Mouse (Mus musculus) B cell, adult 2 months (primary cell): Measurements from ENCODE around the gene Tgif2.
"Not testable (repeated sequence)": the region's sequence is repeated elsewhere in the genome, so short reads cannot be mapped to it uniquely, and the experiment has no call there.

Experiments used
- DNase-seq, 2 experiments: peaks; one replicate each; pipeline ENCODE4 v3.0.0; 2022

Tgif2 gene

DNA sequence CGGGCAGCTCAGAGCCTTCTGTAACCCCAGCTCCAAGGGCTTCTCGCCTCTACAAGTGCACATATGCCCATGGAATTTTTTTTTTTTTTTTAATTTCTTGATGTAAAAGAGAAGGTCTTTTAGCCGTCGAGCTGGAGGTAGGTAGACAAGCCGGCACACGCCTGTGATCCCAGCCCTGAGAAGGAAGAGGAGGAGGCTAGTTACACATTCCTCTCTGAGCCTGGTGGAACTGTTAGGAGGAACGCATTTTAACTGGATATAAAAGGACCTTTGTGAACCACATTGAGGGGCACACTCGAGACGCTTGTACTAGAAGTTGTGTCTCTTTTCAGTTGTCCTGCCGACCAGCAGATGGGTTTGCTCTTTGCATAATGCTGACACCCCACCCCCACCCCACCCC is 4.9 kb downstream of the Tgif2 start:
- no peak for DNase-seq

DNA sequence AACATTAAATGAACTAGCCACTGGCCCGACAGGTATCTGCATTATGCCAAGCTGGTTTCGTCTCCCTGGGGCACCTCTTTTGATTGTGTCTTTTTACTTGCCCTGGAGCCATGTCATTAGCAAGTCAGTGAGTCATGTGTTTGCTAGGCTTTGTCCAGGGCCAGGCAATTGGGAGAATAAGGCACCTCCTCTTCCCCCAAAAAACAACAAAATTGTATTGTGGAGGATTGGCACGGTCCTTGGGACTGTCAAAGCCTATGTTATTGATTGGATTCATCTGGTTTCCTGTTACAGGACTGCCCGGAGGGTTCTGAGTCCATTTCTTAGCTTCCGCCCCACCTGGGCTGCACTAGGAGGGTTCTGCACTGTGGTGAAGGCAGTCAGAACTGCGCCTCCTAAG is 7.8 kb downstream of the Tgif2 start:
- DNase-seq = no peak

DNA sequence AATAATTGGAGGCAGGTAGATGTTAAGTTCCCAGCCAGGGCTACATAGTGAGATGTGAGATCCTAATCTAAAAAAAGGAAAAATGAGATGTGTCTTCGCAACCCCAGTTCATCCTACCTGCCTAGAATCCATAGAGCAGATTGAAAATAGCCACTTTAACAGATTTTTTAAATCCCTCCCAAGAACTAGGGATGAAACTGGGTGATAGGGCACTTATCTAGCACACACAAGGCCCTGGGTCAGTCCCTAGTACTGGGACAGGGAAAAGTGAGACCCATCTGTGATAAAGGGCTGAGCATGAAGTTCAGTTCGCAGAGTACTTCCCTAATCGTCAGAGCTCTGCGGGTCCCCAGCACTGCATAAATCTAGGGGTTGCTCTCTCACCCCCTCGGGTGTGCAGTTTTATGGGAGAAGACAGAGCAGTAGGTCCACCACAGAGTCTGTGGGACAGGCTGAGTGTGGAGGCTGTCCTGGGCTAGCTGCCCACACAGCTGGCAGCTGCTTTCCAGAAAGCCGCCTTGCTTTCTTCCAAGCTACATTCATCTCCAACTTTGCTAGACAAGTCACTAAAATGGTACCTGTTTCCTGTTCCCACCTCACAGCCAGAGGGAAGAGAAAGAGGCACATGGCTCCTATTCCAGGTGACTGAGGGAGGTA is 8.8 kb downstream of the Tgif2 start:
- no peak for DNase-seq

DNA sequence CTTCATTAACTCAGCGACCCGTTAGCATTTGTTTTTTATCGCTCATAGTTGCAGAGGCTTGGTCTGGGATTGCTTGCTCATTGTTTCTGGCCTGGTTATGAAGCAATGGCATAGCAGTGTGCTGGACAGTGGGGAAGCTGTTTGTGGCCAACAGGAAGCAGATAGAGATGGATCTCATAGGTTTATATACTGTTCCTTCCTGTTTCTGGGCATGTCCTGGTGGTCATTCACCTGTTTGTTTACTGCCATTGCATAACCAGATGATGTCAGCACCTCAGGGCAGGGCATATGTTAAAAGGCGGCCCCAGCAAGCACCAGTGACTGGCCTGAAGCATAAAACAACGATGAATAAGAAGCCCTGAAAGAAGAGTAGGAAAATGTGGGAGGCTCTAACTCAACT is 10.7 kb downstream of the Tgif2 start:
- no peak for DNase-seq

DNA sequence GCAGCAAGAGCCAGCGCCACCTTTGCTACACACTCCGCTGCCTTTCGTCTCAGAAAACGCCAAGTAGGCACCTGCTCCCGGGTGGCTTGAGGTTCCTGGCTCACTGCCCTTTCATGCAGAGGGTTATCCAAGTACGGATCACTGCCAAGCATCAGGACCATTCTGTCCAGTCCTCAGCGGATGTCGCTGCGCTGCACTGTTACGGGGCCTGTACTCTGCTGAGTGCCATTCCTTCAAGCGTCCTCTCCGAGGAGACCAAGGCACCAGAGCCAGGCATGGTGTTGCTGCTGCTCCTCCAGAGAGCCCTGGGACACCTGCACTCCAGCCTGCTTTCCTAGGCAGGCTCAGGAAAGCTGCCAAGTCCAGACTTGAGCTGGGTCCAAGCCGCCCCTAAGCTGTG is 13.8 kb downstream of the Tgif2 start:
- not testable (repeated sequence) for DNase-seq

DNA sequence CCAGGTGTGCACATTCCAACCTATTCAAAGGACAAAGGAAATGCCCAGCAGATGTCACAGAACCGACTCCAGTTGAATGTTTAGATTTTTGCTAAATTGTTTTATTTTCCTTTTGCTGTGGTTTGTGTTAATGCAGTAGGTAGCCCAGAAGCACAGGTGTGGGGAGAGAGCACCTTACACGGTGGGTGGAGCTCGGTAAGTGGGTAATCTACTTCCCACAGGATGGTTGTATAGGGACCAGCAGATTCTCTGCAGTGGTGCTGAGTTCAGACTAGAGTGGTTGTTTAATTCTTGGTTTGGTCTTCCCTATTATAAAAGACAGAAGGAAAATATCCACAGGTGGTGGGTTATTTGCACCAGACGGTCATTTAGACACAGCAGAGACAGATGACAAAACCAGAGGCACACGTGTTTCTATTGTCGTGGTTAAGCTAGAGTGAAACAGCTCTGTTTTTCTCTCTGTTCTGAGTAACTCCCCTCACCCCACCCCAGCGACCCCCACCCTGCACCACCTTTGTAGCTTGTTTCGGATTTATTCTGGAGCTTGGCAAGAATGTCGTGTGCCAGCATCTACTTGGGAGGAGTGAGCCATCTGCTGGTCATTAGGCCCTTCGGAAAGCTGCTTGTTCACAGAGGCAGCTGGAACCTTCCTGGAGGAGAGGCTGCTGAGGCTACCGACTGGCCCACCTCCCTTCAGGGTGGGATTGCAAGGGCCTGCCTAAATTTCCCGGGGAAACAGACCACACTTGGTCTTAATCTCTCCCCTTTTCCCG is 14.4 kb downstream of the Tgif2 start:
- DNase-seq = not testable (repeated sequence)

DNA sequence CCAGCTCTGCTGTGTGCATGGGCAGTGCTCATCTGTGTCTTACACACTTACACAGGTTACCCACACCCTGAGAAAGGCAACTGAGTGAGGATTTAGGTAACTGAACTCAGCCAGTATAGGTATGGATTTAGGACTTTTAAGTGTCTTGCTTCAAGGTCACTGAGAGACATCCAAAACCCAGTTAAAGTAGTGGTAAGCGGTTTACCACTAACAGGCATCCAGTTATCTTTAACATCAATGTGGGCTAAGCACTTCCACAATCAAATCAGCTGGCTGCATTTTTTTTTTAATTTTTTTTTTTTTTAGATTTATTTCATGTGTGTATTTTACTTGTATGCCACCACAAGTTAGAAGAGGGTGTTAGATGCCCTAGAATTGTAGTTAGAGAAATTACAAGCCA is 16.5 kb downstream of the Tgif2 start:
- no peak for DNase-seq

DNA sequence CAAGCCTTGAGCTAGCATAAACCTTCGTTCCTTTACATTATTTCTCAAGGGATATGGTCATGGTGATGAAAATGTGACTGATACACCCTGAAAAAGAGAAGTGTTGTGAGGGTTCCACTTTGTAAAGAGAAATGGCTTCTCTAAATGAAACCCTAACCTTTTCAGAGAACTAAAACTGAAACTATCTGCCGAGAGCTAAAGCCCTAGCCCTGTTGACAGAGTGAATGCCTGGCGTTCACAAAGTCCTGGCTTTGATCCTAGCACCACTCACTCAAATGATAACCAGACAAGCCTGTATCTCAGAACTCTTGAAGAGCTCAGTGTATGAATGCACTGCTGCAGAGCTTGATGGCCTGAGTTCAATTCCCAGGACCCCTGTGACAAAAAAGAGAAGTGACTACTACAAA is 17.6 kb downstream of the Tgif2 start:
- peak; percentile 50 to 57 for DNase-seq

DNA sequence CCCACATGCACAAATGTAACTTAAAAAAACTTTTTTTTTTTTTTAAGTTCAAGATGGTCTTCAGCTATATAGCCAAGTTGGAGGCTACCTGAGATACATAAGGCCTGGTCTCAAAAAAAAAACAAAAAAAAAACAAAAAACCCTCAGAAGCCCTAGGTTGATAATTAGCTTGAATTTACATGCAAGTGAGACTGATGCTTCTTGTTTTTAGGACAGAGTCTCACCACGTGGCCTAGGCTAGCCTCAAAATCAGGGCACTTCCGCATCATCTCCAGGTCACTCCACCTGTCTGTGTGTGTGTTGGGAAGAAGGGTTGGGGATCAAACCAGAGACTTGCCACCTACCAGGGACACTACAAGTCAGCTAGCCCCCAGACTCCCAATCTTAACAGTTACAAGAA is 18.0 kb downstream of the Tgif2 start, which contains the start of gene 4930518I15Rik:
Gene 4930518I15Rik, minus strand, starts transcription at position 112 of the 400 bp plus-strand sequence.
- DNase-seq = no peak

DNA sequence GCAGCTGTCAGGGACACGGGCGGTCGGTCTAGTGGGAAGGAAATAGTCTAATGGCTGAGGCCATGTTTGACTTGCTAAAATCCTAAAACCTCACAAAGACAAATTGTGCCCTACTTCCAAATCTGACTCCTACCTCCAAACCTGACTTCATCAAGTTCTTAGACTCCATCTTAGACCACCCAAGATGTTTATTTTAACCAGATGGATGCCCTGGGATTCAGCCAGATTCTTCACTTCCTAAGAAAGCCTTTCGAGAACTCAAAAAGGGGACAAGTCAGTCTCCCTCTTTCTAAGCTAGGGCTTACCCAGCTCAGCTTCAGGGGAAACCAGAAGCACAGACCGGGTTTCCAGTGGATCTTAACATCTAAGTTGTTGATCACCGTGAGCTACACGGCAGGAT is 18.9 kb downstream of the Tgif2 start:
- no peak for DNase-seq

DNA sequence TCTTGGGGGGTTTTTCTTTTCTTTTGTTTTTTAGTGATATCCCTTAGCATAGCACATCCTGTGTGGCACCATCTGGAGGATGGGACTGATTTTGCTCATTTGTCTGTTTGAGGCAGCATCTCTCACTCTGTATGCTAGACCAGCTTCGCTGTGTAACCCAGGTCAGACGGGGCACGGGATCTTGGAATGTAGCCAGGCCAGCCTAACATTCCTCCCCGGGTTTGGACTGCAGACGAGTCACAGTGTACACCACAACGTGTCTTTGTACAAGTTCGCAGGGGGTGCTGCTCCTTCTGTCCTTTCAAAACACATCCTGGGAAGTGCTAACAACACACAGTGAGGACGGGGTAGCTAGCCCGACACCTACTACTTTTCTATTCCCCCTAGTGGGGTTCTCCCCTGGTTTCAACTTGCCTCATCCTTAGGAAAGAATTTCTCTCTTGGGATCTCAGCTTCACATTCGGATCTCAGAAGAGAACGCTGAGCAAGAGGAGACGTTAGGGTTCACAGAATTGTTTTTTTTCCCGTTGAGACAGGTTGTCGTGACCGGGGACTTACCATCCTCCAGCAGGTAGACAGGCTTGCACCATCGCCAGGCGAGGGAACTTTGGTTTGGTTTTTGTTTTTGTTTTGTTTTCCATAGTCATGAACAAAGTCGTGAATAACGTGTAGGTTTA is 22.4 kb downstream of the Tgif2 start:
- peak; percentile 26 to 34 for DNase-seq

DNA sequence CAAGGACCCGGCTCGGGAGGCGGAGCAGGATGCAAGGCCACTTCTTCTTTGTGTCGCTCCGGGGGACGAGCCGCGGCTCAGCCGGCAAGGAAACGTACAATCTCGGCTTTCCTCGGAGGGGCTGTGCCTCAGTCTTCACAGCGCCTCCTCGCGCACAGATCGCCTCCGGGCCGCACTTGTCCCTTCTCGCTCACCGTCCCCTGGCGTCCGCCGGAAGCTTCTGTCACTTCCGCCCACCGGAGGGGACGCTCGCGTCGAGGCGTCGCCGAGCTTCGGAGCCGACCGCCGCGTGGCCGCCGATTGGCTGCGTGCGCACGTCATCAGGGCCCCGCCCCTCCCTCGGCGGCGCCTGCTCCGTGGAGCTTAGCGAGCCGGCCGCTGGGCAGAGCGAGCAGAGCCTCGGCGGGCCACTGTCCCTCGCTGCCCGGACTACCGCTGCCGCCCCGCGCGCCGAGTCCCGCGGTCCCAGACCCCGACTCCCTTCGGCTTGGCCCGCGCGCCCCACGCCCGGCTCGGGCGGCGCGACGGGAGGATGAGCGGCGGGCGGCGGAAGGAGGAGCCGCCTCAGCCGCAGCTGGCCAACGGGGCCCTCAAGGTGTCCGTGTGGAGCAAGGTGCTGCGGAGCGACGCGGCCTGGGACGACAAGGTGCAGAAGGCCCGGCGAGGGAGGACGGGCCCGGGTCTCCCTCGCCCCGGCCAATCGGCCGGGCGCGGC is 23.1 kb downstream of the Tgif2 start, which contains the start of gene Rab5if:
Gene Rab5if, plus strand, starts transcription at position 357 of the 715 bp plus-strand sequence.
- peak; percentile 98 for DNase-seq

DNA sequence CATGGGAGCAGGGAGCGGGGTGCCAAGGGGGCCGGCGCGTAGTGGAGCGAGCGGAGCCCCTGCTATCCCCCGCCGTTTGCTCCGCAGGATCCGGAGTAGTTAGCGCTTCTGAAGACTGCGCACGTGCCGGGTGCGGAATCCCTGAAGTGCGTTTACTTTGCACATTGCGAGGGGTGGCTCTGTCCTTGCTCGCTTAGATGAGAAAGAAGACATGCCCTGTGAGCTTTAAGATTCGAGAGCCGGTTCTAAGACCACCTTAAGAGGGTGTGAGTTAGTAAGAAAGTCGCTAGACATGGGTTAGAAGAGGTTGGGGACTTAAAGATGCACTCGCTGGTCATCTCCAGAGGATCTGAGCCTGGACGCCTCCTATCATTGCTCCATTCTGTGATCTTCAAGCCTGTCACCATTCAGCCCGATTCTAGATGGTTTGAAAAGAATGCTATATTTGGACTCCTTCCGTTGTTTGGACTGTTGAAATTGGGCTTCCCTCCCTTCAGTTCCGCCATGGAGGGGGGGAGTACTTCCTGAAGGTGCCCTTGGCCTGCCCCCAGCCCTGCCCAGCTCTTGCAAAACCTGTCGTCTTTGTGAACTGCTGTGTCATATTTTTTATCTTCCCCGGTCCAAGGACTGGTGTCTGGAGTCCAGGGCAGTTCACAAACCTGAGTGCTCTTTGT is 23.8 kb downstream of the Tgif2 start:
- peak; percentile 32 to 34 for DNase-seq

DNA sequence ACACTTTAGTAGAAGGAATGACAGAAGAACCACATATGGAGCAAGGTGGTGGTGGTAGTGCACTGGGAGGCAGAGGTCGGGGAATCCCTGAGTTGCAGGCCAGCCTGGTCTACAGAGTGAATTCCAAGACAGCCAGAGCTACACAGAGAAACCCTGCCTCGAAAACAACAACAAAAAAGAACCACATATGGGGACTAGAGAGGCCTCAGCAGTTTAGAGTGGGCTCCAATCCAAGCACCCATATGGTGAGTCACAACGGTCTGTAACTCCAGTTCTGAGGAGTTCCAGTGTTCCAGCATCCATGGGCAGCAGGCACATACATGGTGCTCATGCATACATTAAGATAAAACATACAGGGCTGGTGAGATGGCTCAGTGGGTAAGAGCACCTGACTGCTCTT is 24.7 kb downstream of the Tgif2 start:
- DNase-seq = no peak

DNA sequence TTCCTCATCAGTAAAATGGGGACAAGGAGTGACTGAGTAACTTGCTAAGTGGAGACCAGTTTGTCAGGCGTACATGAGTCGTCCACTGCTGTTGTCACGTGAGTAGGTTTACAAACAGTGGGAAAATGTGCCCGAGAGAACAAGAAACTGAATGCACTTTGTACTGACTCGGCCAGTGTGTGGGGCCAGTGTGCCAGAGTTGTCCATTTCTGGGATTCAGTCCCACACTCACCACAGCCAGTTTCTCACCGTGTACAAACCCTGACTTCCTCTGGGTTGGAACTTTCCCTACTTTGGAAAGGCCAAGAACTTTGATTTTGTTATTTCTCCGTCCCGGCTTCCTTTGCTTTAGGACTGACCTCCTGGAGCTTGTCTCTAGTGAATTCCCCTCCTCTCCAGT is 29.2 kb downstream of the Tgif2 start:
- no peak for DNase-seq

DNA sequence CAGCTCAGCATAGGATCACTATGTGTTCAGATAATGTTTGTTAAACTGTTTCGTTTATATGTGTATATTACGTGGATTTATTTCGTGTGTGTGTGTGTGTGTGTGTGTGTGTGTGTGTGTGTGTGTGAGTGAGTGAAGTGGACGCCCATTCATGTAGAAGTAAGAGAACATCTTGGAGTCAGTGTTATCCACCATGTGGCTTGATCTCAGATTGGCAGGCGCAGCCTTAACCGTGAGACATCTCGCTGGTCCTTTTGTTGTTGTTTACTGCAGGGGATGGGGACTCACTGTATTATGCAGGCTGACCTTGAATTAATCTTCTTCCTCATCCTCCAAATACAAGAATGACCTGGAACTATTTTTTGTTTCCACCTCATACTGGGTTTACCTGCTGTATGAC is 29.7 kb downstream of the Tgif2 start:
- no peak for DNase-seq

DNA sequence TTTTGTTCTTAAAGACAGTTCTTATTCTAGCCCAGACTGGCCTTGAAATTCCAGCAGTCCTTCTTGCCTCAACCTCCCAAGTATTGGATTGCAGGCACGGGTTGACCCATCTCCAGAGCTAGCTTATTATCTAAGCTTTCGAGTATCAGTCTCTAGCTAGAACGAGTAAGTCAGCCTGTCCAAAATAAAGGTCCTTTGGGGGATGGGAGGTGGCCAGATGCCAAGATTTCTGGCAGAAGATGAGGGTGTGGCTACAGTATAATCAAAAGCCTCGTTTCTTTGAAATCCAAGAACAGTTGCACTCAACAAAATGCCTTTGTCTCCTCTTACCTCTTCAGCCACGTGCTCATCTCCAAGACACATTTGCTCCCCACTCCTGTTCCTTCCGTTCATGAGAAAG is 30.7 kb downstream of the Tgif2 start:
- DNase-seq = no peak

DNA sequence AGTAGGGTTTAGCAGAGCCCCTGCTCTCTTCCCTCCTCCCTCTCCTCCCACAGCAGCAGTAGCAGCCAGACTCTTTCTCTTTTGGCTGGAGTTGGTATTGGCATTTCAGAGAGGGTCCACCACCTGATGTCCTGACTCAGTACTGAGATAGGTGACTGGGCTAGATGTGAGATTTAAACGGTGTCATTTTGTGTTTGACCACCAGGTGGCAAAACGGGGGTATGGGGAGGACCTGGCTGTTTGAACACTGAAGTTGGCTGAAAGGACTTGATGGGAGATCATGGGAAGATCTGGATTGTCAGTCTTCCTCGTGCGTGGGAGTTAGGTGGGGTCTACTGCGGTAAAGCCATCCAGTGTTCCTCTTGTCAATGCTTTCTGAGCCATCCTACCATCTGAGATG is 33.8 kb downstream of the Tgif2 start:
- DNase-seq = peak; percentile 68 to 74

DNA sequence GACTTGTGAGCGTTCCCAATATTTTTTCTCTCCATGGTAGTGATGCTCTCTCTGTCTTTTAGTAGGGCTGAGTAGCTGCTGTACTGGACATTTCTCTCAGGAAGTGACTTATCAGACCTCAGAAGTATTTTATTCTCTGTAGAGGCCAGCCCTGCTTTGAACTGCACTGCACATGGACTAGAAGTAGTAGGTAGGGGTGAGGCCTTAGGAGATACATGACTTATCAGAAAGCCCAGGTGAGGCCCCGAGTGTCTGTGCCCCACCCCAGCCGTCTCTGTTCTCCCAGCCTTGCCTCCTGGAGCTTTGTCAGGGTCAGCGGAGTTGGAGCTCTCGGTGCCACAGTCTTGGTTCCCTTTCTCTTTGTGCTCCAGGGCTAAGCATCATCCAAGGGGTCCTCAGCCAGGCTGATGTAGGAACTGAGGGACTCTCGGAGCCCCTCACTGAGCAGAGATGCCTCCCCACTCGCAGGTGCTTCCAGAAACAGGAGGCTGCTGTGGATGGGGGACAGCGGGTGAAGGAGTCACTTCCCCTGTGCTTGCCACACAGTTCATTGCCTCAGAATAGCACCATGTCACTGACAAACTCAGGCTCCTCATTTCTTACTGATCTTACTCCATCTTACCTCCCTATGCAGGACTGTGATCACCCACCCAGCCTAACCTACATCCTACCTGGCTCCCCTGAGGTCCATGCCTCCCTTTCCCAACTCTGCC is 34.4 kb downstream of the Tgif2 start:
- DNase-seq = no peak

DNA sequence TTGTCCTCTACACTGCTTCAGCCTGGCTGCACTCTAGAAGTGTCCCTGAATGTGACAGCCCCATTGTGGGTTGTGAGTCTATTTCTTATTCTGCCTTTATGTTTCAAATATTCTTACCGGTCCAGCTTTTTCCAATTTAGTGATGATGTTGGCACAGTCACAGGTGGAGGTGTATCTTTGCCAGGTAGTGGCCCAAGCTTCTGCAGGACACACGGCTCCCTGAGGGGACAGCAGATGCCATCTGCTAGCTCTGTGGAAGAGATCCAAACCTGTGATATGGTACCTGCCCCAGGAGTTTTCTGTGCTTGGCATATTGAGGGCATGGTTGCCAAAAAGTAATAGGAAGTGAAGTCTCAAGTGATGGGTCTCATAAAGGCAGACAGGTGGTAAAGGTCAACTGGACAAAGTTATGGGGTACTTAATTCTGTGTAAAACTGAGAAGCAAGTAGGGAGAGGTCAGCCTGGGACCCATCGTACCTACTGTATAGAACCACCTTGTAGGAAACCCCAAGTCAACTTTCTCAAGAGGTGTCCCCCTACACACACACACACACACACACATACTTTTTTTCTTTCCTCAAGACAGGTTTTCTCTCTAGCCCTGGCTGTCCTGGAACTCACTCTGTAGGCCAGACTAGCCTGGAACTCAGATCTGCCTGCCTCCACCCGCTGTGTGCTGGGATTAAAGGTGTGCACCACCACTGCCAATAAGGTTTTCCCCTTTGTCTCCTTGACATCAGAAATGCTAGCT is 35.1 kb downstream of the Tgif2 start:
- DNase-seq = no peak

DNA sequence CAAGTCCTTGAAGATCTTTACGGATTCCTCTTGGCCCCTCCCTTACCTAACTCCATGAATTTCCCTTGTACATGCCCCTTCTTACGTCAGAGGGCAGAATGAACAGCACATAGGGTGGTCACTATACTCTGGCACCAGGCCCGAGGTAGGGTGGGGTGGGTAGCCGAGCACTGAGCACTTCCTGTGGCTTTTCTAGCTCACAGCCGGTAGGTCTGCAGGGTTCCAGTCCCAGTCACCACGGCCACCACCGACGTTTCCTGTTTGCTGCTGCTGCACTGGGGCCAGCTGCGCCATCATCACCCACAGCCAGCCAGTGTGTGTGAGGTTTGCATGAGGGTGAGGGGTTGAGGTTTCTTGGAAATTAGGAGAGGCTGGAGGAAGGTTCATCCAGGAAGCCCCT is 37.9 kb downstream of the Tgif2 start:
- peak; percentile 29 to 34 for DNase-seq
